Mouse (Mus musculus) ovary, postnatal 14 days (tissue): Measurements from ENCODE around the gene Stk36.

Experiments used
- DNase-seq: peaks from one replicate; pipeline ENCODE4 v3.0.0; 2022; ENCODE audit warnings: low spot score

The Stk36 gene

GRCm38 (mm10) chr1:74668371-74668770 is 67.1 kb downstream of the Stk36 start:
- DNase-seq = no peak

- no peak for DNase-seq
These were observed 71.5 kb downstream of the Stk36 start for GRCm38 (mm10) chr1:74672731-74673130.

- DNase-seq = no peak
These were observed 75.6 kb downstream of the Stk36 start for GRCm38 (mm10) chr1:74676863-74677262.

GRCm38 (mm10) chr1:74677843-74678242 is 76.6 kb downstream of the Stk36 start:
- DNase-seq = no peak
